Mouse (Mus musculus) midbrain, embryonic 14.5 days (tissue): ENCODE measurements around the gene Mmel1. TPM values are rescaled to one million over a fixed set of nuclear protein-coding genes. Genes with fewer than 3 reads are reported as not detected.

Experiments used
- ATAC-seq: fragments of 200-750 bp; cut with Nextera tagmentation; 2 replicates; pipeline ENCODE4 v1.8.0; 2017; ENCODE audit warnings: moderate number of reproducible peaks, moderate library complexity; ENCODE audit not compliant: low FRiP score, low TSS enrichment
- DNase-seq: peaks from one replicate; pipeline ENCODE4 v3.0.0-alpha.2; 2015
- H3K27ac ChIP-seq: fragments of 300-500 bp; sonication (generic); replicated peaks from 2 replicates; pipeline ENCODE4 v1.5.1; 2014; ENCODE audit warnings: mild to moderate bottlenecking, low read depth, low read length, moderate library complexity
- H3K27me3 ChIP-seq: fragments of 300-500 bp; sonication (generic); 2 replicates; pipeline ENCODE4 v1.6.1; 2014; ENCODE audit warnings: low read length, control low read depth, mixed read lengths; ENCODE audit not compliant: control insufficient read depth, insufficient read depth
- H3K36me3 ChIP-seq: fragments of 300-500 bp; sonication (generic); 2 replicates; pipeline ENCODE4 v1.6.1; 2014; ENCODE audit warnings: low read length, control low read depth; ENCODE audit not compliant: control insufficient read depth, insufficient read depth
- H3K4me1 ChIP-seq: fragments of 300-500 bp; sonication (generic); 2 replicates; pipeline ENCODE4 v1.6.1; 2014; ENCODE audit warnings: mild to moderate bottlenecking, antibody characterized with exemption, low read length, control low read depth; ENCODE audit not compliant: control insufficient read depth, insufficient read depth
- H3K4me2 ChIP-seq: fragments of 300-500 bp; sonication (generic); 2 replicates; pipeline ENCODE4 v1.6.1; 2014; ENCODE audit warnings: mild to moderate bottlenecking, low read length, moderate library complexity
- H3K4me3 ChIP-seq: fragments of 300-500 bp; sonication (generic); replicated peaks from 2 replicates; pipeline ENCODE4 v1.5.1; 2014; ENCODE audit warnings: low read depth, low read length
- H3K9ac ChIP-seq: fragments of 300-500 bp; sonication (generic); replicated peaks from 2 replicates; pipeline ENCODE4 v1.6.1; 2014; ENCODE audit warnings: mild to moderate bottlenecking, low read length, moderate library complexity
- H3K9me3 ChIP-seq: fragments of 300-500 bp; sonication (generic); 2 replicates; pipeline ENCODE4 v1.6.1; 2016; ENCODE audit warnings: low read length, control low read depth, mixed read lengths; ENCODE audit not compliant: control insufficient read depth
- WGBS: fragments of 180-500 bp; shearing (Covaris S2); extraction: QIAGEN DNeasy Blood & Tissue Kit; methylation state at CpG from one replicate; pipeline ENCODE4 v1.1.7; 2014; 5-methylcytosine and 5-hydroxymethylcytosine counted together
- polyA plus RNA-seq: library from polyadenylated mRNA; unstranded; fragments of >200 nt; fragmentation: Nextera tagmentation; extraction: Ambion mirVana; gene quantifications from 2 replicates; pipeline ENCODE4 v1.2.1, GENCODE M21; 2014

Gene Mmel1
- polyA plus RNA-seq, 1 experiment from 2014 or later, result 0.50 TPM

DNA sequence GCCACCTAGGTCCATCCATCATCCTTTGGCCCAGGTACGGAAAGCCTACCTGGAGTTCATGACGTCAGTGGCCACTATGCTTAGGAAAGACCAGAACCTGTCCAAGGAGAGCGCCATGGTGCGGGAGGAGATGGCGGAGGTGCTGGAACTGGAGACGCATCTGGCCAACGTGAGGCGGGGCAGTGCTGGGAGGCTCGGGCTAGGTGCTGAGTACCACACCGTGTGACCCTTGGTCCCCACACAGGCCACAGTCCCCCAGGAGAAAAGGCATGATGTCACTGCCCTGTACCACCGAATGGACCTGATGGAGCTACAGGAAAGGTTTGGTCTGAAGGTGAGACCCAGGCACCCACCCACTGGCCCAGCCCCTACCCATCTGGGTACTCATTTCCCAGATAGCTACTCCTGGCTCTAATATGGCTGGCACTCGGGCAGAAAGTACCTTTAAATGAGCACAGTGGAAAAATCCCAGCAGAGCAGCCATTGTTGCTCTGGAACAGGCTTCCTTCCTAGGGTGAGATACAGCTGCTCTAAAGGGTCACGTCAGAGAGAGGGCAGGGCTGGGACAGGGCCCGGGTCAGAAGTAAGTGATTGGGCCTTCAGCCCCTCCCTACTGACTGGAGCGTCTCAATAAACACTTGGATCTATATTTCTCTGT lies 18.3 kb downstream of the Mmel1 start:
- Histone ChIP-seq H3K9ac (no peak overlapping the region; the same call in 1 of the 2 replicates), H3K4me1 (no peaks in the 10 kb centered on the region), H3K27ac (no peak overlapping the region), H3K27me3 (no peaks in the 10 kb centered on the region), H3K9me3 (no peaks in the 10 kb centered on the region), H3K36me3 (no peaks in the 10 kb centered on the region), H3K4me3 (no peak overlapping the region), H3K4me2 (no peak overlapping the region)
- 84% methylated on average over 15 of the region's 15 CpGs for WGBS
- DNase-seq (no peak), ATAC-seq (no peak)

DNA sequence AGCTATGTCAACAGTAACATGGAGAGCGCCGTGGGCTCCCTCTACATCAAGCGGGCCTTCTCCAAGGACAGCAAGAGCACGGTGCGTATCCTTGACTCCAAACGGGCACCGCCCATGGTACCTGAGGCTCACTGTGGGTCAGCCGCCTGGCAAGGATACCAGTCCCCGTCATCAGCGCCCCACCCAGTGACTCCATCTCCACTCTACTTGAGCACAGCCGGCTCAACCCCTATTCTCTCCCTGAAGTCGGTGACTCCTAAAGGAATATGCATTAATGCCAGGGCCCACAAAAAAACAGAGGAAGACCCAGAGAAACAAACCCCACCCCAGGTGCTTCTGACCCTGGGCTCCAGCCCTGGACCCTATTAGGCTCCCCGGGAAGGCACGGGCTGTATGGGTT lies 21.5 kb downstream of the Mmel1 start:
- DNase-seq, result no peak
- no peak overlapping the region for H3K27ac ChIP-seq
- no peak overlapping the region for H3K4me2 ChIP-seq
- no peaks in the 10 kb centered on the region for H3K9me3 ChIP-seq
- H3K27me3 ChIP-seq, result no peaks in the 10 kb centered on the region
- WGBS, result 90% methylated on average over 14 of the region's 14 CpGs
- H3K4me1 ChIP-seq, result no peaks in the 10 kb centered on the region
- no peaks in the 10 kb centered on the region for H3K36me3 ChIP-seq
- ATAC-seq, result no peak
- H3K9ac ChIP-seq, result no peak overlapping the region
- H3K4me3 ChIP-seq, result no peak overlapping the region

DNA sequence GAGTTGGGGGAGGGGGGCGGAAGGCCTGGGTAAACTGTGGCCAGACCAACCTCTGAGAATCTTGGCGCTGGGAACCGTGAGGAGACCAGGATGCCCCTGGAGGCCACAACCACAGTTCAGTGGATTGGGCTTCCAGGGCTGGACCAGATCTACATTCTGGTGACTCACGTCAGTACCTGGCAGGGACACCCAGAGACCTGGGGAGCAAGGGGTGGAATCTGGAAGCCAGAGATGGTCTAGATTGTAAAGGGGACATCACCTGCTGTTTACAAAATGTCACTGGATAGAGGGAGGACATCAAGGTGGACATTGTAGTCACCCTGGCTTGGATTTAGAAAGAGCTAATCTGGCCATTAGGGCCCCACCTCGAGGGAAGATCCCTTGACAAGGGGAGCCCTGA lies 26.2 kb downstream of the Mmel1 start:
- H3K4me3 ChIP-seq, result no peak overlapping the region
- no peak overlapping the region for H3K27ac ChIP-seq
- DNase-seq (no peak), ATAC-seq (no peak)
- no peak overlapping the region for H3K4me2 ChIP-seq
- peaks cover 19% of the 10 kb centered on the region for H3K4me1 ChIP-seq
- 81% methylated on average over 5 of the region's 5 CpGs for WGBS
- no peaks in the 10 kb centered on the region for H3K27me3 ChIP-seq
- no peaks in the 10 kb centered on the region for H3K36me3 ChIP-seq
- H3K9me3 ChIP-seq, result no peaks in the 10 kb centered on the region
- no peak overlapping the region for H3K9ac ChIP-seq

DNA sequence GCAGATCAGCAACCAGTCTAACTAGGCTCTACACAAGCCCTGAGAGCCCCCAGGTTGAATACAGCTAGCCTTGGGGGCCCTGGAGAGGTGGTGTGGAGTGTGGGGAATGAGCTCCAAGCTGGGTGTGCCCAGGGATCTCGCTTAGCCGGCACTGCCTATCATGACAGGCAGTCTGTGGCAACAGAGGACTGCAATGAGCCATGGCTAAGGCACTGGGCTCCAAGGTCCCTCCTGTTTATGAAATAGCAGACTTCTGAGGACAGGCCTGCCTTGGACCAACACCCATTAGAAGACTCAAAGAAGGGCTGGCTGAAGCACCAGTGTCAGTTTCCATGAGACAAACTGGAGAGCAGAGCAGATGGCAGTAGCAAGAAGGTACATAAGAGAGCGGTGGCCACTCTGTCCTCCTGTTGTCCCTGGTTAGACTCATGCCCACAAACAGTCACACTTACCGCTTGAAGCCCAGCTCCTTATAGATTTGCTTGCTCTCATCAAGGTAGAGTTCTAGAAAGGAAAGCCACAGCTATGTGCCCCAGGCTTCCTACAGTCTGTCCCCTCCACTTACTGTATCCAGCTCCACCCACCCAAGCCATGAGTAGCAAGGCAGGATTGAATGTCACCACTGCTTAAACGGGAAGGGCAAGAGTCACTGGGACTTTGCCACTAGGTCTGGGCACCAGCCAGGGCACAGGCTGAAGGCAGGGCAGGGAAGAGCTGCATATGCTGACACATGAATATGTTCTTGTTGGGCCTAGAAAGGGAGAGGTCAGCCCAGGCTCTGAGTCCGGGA lies 28.5 kb downstream of the Mmel1 start:
- Histone ChIP-seq H3K4me3 (peak overlapping the region; percentile 51), H3K9ac (peak overlapping the region; percentile 60), H3K9me3 (no peaks in the 10 kb centered on the region), H3K36me3 (no peaks in the 10 kb centered on the region), H3K4me1 (peaks cover 19% of the 10 kb centered on the region), H3K27ac (no peak overlapping the region), H3K4me2 (peak overlapping the region; percentile 86), H3K27me3 (no peaks in the 10 kb centered on the region)
- ATAC-seq (no peak), DNase-seq (no peak)
- WGBS, result 73% methylated on average over 6 of the region's 6 CpGs

DNA sequence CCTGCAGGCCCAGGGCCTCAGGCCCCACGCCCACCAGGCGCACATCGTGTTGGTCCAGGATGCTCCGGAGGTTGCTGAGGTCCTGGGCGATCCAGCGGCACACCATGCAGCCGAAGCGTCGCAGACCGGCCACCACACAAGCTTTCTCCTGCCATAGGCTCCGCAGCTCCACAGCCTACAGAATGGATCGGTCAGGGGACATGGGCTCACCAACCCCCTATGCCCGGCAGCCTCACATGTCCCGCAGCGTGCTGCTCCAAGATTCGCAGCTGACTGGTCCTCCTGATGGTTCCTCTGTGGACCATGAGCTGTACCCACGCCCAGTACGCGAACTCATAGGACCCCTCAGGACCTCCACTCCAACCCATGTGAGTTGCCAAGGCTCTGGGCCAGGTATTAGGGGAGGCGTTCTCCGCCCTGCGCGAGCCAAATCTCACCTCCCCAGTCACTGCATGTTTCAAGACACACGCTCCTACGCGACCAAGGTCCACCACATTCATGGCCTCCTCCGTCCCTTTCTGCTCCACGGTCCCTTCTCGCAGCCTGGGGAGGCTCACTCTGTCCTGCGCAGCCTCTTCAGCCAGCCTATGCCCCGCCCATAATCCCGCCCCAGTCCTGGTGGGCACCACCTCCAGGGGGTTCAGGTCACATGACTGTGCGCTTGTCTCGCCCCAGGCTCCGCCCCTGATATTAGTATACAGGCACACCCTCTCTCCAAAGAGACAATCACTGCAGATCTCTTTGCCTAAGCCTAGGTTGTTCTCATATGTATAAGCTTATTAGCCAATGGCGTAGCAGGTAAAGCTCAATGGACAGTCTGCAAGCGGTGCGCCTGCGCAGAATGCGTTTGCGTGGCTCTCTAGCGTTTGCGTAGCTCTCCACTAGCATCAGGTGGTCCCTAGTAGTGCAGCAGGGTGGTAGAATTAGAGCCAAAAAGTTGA lies 29.4 kb downstream of the Mmel1 start, which contains the start of gene Fam213b:
Gene Fam213b (minus strand): TSS at position 630 of the 941 bp plus-strand sequence.
- H3K4me2 ChIP-seq, result peak within 1 kb of the TSS; percentile 86
- DNase-seq (peak; percentile 94), ATAC-seq (peak; percentile 96)
- no peaks in the 10 kb centered on the region for H3K27me3 ChIP-seq
- WGBS, result 3% methylated on average over 43 of the region's 43 CpGs
- peak within 1 kb of the TSS; percentile 51 for H3K4me3 ChIP-seq
- peaks cover 19% of the 10 kb centered on the region for H3K4me1 ChIP-seq
- no peaks in the 10 kb centered on the region for H3K9me3 ChIP-seq
- H3K27ac ChIP-seq, result peak within 1 kb of the TSS; percentile 53
- no peaks in the 10 kb centered on the region for H3K36me3 ChIP-seq
- H3K9ac ChIP-seq, result peak within 1 kb of the TSS; percentile 60

DNA sequence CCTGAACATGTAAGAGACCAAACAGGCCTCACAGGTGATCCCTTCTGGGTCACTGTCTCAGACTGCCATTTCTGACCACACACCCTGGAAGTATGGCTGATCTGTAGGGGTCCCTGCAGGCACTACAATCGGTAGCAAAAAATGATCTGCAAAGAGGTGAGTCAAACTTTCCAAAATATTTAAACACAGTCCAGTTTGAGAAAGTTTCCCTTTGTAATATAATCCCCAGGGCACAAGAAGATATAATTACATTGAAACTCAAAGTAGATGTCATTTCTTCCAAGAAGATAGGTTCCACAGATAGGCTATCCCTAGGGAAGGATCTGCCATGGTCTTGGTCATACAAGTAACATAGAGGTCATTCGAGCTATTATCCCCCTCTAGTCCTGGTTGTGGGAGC lies 33.0 kb downstream of the Mmel1 start:
- H3K4me3 ChIP-seq, result no peak overlapping the region
- DNase-seq, result no peak
- no peaks in the 10 kb centered on the region for H3K9me3 ChIP-seq
- H3K4me1 ChIP-seq, result peaks cover 19% of the 10 kb centered on the region
- H3K9ac ChIP-seq, result no peak overlapping the region
- no peaks in the 10 kb centered on the region for H3K36me3 ChIP-seq
- no peak for ATAC-seq
- 92% methylated on average over 2 of the region's 2 CpGs for WGBS
- no peak overlapping the region for H3K27ac ChIP-seq
- no peaks in the 10 kb centered on the region for H3K27me3 ChIP-seq
- H3K4me2 ChIP-seq, result no peak overlapping the region

DNA sequence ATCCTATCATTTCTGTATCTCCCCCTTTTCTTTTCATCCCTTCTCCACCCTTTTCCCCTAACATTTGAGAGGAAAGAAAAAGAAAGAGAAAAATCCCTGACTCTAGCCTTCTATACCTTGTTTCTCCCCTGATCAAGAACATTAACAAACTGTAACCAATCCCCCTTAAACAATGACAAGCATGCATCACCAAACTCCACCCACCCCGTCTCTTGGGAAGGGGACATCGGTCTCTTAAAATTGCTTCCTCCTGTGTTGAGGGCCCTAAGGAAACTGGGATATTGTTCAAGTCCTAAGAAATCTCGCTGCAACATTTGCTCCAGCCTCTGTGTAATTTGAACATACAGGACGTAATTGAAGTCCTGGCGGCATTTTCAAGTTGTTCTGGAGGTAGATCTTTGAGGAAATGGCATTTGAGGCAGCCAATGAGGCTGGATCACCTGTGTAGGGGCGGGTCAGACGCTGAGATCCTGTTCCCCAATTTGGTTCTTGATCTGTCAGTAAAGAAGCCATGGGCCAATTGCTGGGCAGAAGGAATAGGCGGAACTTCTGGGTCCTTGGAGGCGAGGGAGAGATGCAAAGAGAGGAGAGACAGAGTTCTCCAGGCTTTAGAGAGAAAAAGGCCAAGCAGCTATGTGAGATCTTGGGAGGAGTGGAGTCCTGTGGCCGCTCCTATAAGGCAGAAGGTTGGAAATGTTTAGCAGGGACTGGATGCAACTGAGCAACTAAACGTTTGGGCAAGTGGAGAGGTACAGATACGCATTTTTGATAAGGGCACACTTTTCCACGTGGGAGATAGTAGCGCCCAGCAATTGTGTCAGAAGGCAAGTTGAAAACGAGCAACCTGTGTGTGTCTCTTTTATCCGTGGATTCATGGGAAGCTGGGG lies 35.0 kb downstream of the Mmel1 start:
- no peaks in the 10 kb centered on the region for H3K9me3 ChIP-seq
- no peaks in the 10 kb centered on the region for H3K27me3 ChIP-seq
- H3K36me3 ChIP-seq, result no peaks in the 10 kb centered on the region
- no peak overlapping the region for H3K27ac ChIP-seq
- 3% methylated on average over 16 of the region's 16 CpGs for WGBS
- ATAC-seq (peak; percentile 83; the same call in 1 of the 2 replicates), DNase-seq (peak; percentile 85)
- 0 out of 2 replicates have a peak overlapping the region, but pooled peaks have one; percentile 9 for H3K9ac ChIP-seq
- peak overlapping the region; percentile 65 for H3K4me2 ChIP-seq
- H3K4me1 ChIP-seq, result peaks cover 10% of the 10 kb centered on the region; the same call in 1 of the 2 replicates
- peak overlapping the region; percentile 32 for H3K4me3 ChIP-seq
